Mouse (Mus musculus): Measurements from ENCODE around the gene Cdc42ep3.

- TF ChIP-seq GATA1 (IDR thresholded peaks at IDR 0.05; ENCODE audit: borderline replicate concordance, low read length) (no peak), CTCF (IDR thresholded peaks at IDR 0.05; ENCODE audit: low read depth, low read length) (no peak), TAL1 (conservative IDR thresholded peaks at IDR 0.05; ENCODE audit: low read depth, low read length) (no peak), POLR2AphosphoS5 (IDR thresholded peaks at IDR 0.05; ENCODE audit: insufficient replicate concordance, low read depth, low read length) (no peak)
Observed at GRCm38 (mm10) chr17:79341946-79342470, 12.9 kb downstream of the Cdc42ep3 start.

Data from G1E (cell line).